Mouse (Mus musculus) cerebellum, adult 11 months (tissue): Measurements from ENCODE around the gene Slc22a20.

Source experiments
- DNase-seq: peaks from one replicate; pipeline ENCODE4 v3.0.0; 2022

The Slc22a20 gene

GRCm38 (mm10) chr19:5986043-5986442, at the start of gene Slc22a20:
TSS of gene Slc22a20 (minus strand) at chr19:5986143.
- DNase-seq = no peak

DNA sequence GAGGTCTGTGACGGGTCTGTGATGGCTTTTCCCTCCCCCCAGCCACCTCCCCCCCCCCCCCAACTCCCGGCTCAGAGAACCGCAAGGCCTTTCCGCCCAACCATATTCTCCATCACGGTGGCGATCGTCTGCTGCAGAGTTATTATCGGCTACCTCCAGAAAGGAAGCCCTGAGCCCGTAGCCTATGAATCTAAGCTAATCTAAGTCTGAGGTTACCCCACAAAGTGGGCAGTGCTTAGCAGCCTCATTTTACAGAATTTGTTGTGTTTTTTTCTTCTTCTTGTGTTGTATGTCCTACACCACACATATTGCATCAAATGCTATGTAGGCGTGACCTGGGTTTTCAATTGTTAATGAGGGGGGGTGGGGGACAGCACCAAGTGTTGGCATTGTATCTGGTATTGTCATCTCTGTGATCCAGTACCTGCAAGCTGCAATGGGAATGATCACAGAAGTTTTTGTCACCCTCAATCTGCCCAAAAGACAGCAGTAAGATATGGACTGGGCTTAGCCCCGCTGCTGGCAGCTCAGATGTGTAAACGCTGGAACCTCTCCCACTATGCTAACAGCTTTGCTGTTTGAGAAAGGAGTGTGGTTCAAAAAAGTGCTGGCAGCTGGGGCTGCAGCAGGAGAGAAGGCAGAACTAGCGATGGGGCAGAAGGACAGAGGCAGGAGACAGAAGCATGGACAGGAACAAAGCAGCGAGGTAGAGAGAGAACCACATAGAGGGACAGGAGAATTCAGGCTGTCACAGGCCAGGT, 44.8 kb upstream of the Slc22a20 start:
- DNase-seq = no peak

DNA sequence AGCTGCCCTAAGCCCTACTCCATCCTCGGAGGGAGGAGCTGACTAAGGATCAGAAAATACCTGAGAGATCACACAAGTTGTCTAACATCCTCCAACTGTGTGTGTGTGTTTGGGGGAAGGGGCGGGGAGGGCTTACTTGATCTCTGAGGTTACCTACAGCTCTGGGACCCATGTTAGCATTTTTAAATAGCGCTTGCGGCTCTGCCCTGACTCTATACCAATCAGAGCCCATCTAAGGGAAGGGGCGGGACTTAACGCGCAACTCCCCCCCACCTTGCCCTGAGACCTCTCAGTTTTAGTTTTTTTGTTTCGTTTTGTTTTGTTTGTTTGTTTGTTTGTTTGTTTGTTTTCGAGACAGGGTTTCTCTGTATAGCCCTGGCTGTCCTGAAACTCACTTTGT, 43.5 kb upstream of the Slc22a20 start:
- DNase-seq = no peak

- no peak for DNase-seq
Measured at GRCm38 (mm10) chr19:6028991-6029390, 43.0 kb upstream of the Slc22a20 start.

GRCm38 (mm10) chr19:6023930-6024329, 38.0 kb upstream of the Slc22a20 start:
- DNase-seq = no peak

DNA sequence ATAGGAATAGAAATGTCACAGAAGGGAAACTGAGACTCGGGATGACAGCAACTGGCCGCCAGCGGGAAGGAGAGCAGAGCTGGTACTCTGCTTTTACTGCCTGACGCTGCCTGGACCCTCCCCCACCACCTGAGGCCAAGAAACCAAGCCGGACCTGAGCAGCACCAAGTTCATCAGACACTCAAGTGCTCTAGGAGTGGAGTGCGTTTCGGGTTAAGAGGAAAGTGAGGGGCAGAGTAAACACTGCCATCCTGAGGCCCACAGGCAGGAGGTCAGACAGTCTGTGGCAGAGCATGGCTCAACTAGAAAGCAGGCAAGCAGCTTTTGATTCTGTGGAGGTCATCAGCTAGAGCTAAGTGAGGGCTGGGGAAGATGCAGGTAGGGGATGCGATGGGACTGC, 37.1 kb upstream of the Slc22a20 start:
- no peak for DNase-seq

DNA sequence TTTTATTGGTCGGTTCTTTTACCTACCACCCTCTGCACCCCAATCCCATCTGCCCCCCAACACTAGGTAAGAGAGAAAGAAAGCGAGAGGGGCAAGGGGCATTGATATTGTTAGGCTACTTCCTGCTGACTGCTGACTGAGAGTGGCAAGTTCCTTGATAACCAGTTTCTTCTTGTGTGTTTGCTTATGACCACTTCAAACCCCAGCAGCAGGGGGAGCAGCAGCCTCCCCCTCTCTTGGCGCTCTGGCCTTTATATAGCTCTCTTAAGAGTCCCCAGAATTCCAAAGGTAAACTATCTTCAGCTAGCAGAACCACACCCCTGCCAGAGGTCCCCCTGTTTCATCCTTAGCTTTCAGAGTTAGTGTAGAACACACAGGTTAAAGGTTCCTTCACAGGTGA, 34.3 kb upstream of the Slc22a20 start:
- no peak for DNase-seq

- peak; percentile 82 for DNase-seq
Measured at GRCm38 (mm10) chr19:6018142-6019089, 32.5 kb upstream of the Slc22a20 start.

GRCm38 (mm10) chr19:6016532-6016931, 30.6 kb upstream of the Slc22a20 start:
- DNase-seq = no peak

DNA sequence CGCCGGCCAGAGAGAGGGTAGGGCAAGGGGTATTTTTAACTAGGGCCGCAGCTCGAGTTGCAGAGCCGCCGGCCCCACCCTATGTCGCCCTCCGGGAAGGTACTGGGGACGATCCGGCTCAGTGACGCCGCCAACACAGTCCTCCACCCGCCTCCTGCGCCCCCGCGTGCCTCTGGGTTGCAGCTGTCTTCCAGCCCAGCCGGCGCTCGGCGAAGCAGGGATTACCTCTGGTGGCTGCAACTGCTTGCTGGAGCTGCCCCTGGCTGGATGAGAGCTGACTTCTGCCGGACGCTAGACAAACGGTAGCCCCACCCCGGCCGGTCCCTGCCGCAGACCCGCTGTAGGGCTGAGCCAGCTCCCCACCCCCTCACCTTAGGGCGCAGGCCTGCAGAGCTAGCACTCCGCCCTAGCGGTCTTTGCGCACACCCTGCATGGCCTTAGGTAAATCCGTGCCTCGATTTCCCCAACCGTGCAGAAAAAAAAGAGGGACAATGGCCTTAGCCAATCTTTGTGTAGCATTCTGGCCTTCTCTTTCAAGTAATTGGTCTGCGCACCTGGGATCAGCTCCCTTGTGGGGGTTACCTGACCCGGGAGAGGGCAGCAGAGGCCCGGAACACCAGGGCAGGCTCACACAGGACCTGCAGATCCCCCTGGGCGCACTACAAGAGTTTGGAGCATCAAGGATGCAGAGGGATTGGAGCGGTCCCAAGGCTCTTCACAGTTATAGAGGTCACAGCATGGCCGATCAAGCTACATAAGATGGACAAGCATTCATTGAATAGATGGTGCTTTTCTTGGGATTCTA, 29.8 kb upstream of the Slc22a20 start, which contains the start of gene Capn1:
Gene Capn1, minus strand, starts transcription at position 387 of the 805 bp plus-strand sequence.
- peak; percentile 45 for DNase-seq

DNA sequence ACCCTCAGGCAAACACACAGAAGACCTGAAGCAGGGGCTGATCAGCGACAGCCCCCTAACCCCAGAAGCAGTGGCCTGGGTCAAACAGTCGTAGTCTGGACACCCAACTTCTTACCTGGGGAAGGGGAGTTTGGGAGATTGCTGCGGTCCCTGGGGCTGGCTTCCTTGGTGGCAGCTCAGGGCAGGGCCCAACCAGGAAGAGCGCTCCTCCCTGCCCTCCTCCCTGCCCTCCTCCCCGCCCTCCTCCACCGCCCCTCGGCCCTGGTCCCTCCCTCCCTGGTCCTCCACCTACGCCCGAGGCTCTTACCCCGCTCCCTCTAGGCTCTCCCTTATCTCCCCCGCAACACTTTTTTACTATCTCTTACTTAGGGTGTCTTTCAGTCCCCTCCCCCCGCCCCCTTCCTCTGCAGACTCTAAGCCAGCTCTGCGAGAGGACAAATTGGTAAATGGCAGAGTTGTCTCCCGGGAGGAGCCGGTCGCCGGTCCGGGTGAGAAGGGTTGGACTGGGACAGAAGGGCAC, 29.1 kb upstream of the Slc22a20 start:
- DNase-seq = peak; percentile 33

GRCm38 (mm10) chr19:6013691-6014090, 27.7 kb upstream of the Slc22a20 start:
- DNase-seq = peak; percentile 13

DNA sequence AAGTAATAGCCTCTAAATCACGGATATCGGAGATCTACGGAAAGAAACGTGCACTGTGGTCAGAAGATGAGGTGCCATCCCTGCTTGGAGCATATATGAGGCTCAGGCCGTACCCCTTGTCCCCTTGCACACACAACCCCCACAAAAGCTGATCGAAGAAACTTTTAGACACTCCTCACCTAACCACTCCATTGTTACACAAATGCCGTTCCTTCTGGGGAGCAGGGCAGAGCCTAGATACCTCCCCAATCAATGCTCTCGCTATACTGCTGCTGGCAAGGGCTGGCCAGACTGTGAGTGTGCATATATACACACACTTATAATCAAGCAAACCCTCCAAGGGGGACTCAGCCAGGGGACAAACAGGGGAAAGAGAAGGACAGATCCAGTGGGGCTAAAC, 23.2 kb upstream of the Slc22a20 start:
- no peak for DNase-seq

GRCm38 (mm10) chr19:6007013-6007412, 21.1 kb upstream of the Slc22a20 start:
- no peak for DNase-seq

- DNase-seq = no peak
Measured at GRCm38 (mm10) chr19:6005541-6005940, 19.6 kb upstream of the Slc22a20 start.

GRCm38 (mm10) chr19:5999969-6000368, 14.0 kb upstream of the Slc22a20 start:
- no peak for DNase-seq

DNA sequence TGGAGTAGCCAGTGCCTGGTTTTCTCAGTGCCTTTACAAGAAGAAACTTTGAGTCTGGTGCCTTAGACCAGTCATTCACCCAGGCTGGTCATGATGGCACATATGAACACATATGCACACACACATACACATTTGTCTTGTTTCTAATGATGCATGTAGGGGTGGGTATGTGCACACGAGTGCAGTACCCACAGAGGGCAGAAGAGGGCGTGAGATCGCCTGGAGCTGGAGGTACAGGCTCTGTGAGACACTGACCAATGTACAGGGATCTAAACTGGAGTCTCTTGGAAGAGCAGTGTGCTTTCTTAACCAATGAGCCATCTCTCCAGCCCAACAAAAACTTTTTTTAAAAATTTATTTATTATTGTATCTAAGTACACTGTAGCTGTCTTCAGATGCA, 12.2 kb upstream of the Slc22a20 start:
- no peak for DNase-seq

DNA sequence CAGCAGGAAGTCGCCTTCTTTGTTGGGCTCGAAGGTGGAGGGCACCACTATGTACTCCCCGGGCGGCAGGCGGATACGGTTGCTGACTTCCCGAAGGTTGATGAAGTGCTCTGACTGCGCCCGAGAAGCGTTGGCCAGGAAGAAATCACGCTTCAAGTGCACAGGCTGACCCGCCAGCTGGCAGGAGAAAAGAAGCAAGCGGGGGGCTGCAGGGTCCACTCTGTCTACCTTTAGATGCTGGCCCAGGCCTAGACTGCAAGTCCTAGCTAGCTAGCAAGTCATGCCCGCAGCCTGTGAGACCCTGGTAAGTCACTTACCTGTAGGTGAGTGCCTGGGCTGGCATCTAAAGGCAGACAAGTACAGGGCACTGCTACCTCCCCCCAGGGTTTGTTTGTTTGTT, 8.8 kb upstream of the Slc22a20 start:
- DNase-seq = no peak

DNA sequence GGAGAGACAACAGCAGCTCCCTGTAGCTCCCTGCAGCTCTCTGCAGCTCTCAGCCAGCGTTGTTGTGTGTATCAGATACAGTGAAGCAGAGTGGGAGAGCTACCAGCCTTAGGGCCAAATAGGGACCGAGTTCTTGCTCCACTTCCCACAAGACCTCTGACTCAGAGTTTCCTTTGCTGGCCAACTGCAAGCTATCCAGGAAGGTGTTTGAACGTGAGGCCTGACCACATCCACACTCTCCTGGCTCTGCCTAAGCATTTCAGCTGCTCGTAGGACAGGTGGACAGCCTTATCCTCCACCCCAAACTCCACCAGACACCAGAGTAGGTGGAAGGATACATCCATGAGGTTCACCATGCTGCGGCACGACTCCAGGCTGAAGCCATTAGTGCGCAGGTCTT, 6.1 kb upstream of the Slc22a20 start:
- no peak for DNase-seq

- DNase-seq = no peak
Measured at GRCm38 (mm10) chr19:5991467-5991866, 5.5 kb upstream of the Slc22a20 start.

- DNase-seq = no peak
Measured at GRCm38 (mm10) chr19:5990921-5991320, 5.0 kb upstream of the Slc22a20 start.

GRCm38 (mm10) chr19:5990033-5990432, 4.1 kb upstream of the Slc22a20 start:
- DNase-seq = no peak

DNA sequence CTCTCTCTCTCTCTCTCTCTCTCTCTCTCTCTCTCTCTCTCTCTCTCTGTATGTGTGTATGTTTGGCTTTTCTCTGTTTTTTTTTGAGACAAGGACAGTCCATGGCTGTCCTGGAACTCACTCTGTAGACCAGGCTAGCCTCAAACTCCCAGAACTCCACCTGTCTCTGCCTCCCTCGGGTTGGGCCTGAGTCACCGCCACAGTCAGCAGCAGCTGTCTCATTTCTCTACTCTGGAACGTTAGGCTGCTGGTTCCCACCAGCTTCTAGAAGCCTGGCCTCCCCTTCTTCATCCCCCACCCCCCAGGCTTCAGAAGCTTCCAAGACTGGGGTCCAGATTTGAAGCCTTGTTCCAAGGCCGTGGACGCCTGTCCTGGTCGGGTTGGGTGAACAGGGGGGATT, 3.6 kb upstream of the Slc22a20 start:
- DNase-seq = no peak
